Mouse (Mus musculus) spleen, embryonic (tissue): ENCODE results near the gene Tprkb.
"Not testable (repeated sequence)": the region's sequence is repeated elsewhere in the genome, so short reads cannot be mapped to it uniquely, and the experiment has no call there.

Source experiments
- CTCF ChIA-PET: fragments of 350-600 bp; sonication (Branson Sonifier 250); formaldehyde crosslinking; loops from one replicate; lab custom pipeline; 2022; lab: Charles Lee

Tprkb gene

GRCm38 (mm10) chr6:85915539-85916513, 4.2 kb downstream of the Tprkb start, which contains the start of gene Nat8f1:
TSS of gene Nat8f1 (minus strand) at chr6:85915687.
- CTCF ChIA-PET, result interaction anchor here (1.2 kb wide), 1 partner anchor 22 kb away, joined by 3 read pairs; no protein-coding TSS in a partner anchor

- CTCF ChIA-PET, result no interaction called here
Observed at GRCm38 (mm10) chr6:85916596-85916995, 4.9 kb downstream of the Tprkb start.

- CTCF ChIA-PET, result not testable (repeated sequence)
Observed at GRCm38 (mm10) chr6:85918341-85918740, 6.7 kb downstream of the Tprkb start.

- CTCF ChIA-PET, result no interaction called here
Observed at GRCm38 (mm10) chr6:85919401-85919800, 7.7 kb downstream of the Tprkb start.

GRCm38 (mm10) chr6:85923643-85924042, 12.0 kb downstream of the Tprkb start:
- CTCF ChIA-PET, result no interaction called here

- CTCF ChIA-PET, result no interaction called here
Observed at GRCm38 (mm10) chr6:85926709-85927108, 15.0 kb downstream of the Tprkb start.

- CTCF ChIA-PET, result no interaction called here
Observed at GRCm38 (mm10) chr6:85927476-85928464, 16.1 kb downstream of the Tprkb start.

GRCm38 (mm10) chr6:85929312-85929711, 17.6 kb downstream of the Tprkb start:
- CTCF ChIA-PET, result no interaction called here

- CTCF ChIA-PET, result no interaction called here
Observed at GRCm38 (mm10) chr6:85934047-85934446, 22.4 kb downstream of the Tprkb start.

GRCm38 (mm10) chr6:85935646-85936045, 24.0 kb downstream of the Tprkb start:
- CTCF ChIA-PET, result no interaction called here

GRCm38 (mm10) chr6:85936508-85937465, 25.1 kb downstream of the Tprkb start:
- CTCF ChIA-PET, result not testable (repeated sequence)

- CTCF ChIA-PET, result interaction anchor here (0.7 to 0.9 kb wide), 3 partner anchors 16 to 65 kb away, joined by 3 to 4 read pairs (median 3); partner anchors contain the start of gene Nat8f1
Observed at GRCm38 (mm10) chr6:85938701-85939100, 27.0 kb downstream of the Tprkb start.

- CTCF ChIA-PET, result no interaction called here
Observed at GRCm38 (mm10) chr6:85942469-85942868, 30.8 kb downstream of the Tprkb start.

GRCm38 (mm10) chr6:85948549-85948948, 36.9 kb downstream of the Tprkb start:
- CTCF ChIA-PET, result no interaction called here

GRCm38 (mm10) chr6:85957581-85957980, 45.9 kb downstream of the Tprkb start:
- CTCF ChIA-PET, result no interaction called here

GRCm38 (mm10) chr6:85961101-85962091, 49.7 kb downstream of the Tprkb start, which contains the start of gene Dusp11:
TSS of gene Dusp11 (minus strand) at chr6:85961667.
- CTCF ChIA-PET, result interaction anchor here (0.8 kb wide), 1 partner anchor 47 kb away, joined by 3 read pairs; no protein-coding TSS in a partner anchor

GRCm38 (mm10) chr6:85966081-85966480, 54.4 kb downstream of the Tprkb start:
- CTCF ChIA-PET, result interaction anchor here (1.0 kb wide), 1 partner anchor 39 kb away, joined by 3 read pairs; no protein-coding TSS in a partner anchor

GRCm38 (mm10) chr6:85966686-85967085, 55.0 kb downstream of the Tprkb start:
- CTCF ChIA-PET, result interaction anchor here (0.6 to 1.0 kb wide), 2 partner anchors 38 to 435 kb away, joined by 3 read pairs; no protein-coding TSS in a partner anchor

- CTCF ChIA-PET, result no interaction called here
Observed at GRCm38 (mm10) chr6:85969889-85970288, 58.2 kb downstream of the Tprkb start.
